Comparison of ENCODE assay signal across 8 mouse cellular contexts in genomic region chr1:36444471-36445464, GRCm38 (mm10). TPM values are rescaled to one million over a fixed set of nuclear protein-coding genes. Genes with fewer than 3 reads are reported as not detected.
A peak's percentile ranks its signal among the peaks of the same experiment; 100 is the strongest.
DNase-seq lines count a peak whose midpoint lies in the region; ATAC-seq and TF ChIP-seq lines count a peak whose summit lies in the region.

Gene Lman2l, minus strand, starts transcription at chr1:36445271.

- H3K36me3 ChIP-seq in forebrain, embryonic 10.5 days (replicated peaks), result peaks cover 35% of the 10 kb centered on the region
- peaks cover 18% of the 10 kb centered on the region for H3K36me3 ChIP-seq in heart, embryonic 15.5 days
- no peaks in the 10 kb centered on the region for H3K36me3 ChIP-seq in liver, embryonic 14.5 days (replicated peaks; ENCODE audit: control insufficient read depth, insufficient read depth, low read depth)
- 0 out of 2 replicates have a peak, but pooled peaks cover 2% of the 10 kb centered on the region for H3K36me3 ChIP-seq in neural tube, embryonic 11.5 days (ENCODE audit: control insufficient read depth, insufficient read depth, low read length)
- no peaks in the 10 kb centered on the region for H3K36me3 ChIP-seq in stomach, postnatal 0 days (ENCODE audit: control insufficient read depth, insufficient read depth, low read length)

- peak; percentile 100 for ATAC-seq in heart, embryonic 15.5 days (replicated peaks; ENCODE audit: insufficient number of reproducible peaks, insufficient read depth, low FRiP score, low read depth)
- peak; percentile 100 for ATAC-seq in liver, embryonic 14.5 days (ENCODE audit: insufficient read depth)
- ATAC-seq in neural tube, embryonic 11.5 days (ENCODE audit: insufficient read depth, low FRiP score, low TSS enrichment), result peak; percentile 99
- ATAC-seq in stomach, postnatal 0 days (ENCODE audit: low FRiP score, low TSS enrichment), result peak; percentile 99

- H3K27me3 ChIP-seq in forebrain, embryonic 10.5 days (ENCODE audit: poor library complexity, severe bottlenecking), result no peaks in the 10 kb centered on the region
- H3K27me3 ChIP-seq in heart, embryonic 15.5 days, result no peaks in the 10 kb centered on the region
- H3K27me3 ChIP-seq in liver, embryonic 14.5 days (ENCODE audit: control insufficient read depth, insufficient read depth, low read length), result no peaks in the 10 kb centered on the region
- H3K27me3 ChIP-seq in neural tube, embryonic 11.5 days (ENCODE audit: control insufficient read depth, insufficient read depth, low read length), result no peaks in the 10 kb centered on the region
- H3K27me3 ChIP-seq in stomach, postnatal 0 days (ENCODE audit: control insufficient read depth, insufficient read depth, low read length), result no peaks in the 10 kb centered on the region

- 1% methylated on average over 57 of the region's 57 CpGs for WGBS in forebrain, embryonic 10.5 days
- WGBS in heart, embryonic 15.5 days, result under 1% methylated on average over 57 of the region's 57 CpGs
- WGBS in liver, embryonic 14.5 days (ENCODE audit: insufficient replicate concordance), result under 1% methylated on average over 56 of the region's 57 CpGs
- under 1% methylated on average over 53 of the region's 57 CpGs for WGBS in neural tube, embryonic 11.5 days
- under 1% methylated on average over 57 of the region's 57 CpGs for WGBS in stomach, postnatal 0 days

- H3K9me3 ChIP-seq in forebrain, embryonic 10.5 days, result no peaks in the 10 kb centered on the region
- no peaks in the 10 kb centered on the region for H3K9me3 ChIP-seq in heart, embryonic 15.5 days (replicated peaks)
- H3K9me3 ChIP-seq in liver, embryonic 14.5 days (ENCODE audit: control insufficient read depth, low read length), result no peaks in the 10 kb centered on the region
- no peaks in the 10 kb centered on the region for H3K9me3 ChIP-seq in neural tube, embryonic 11.5 days (ENCODE audit: control insufficient read depth, low read length)
- H3K9me3 ChIP-seq in stomach, postnatal 0 days (ENCODE audit: control insufficient read depth, low read length), result no peaks in the 10 kb centered on the region

- peak within 1 kb of the TSS; percentile 92 for H3K27ac ChIP-seq in forebrain, embryonic 10.5 days
- H3K27ac ChIP-seq in heart, embryonic 15.5 days, result peak within 1 kb of the TSS; percentile 82
- no peak within 1 kb of the TSS for H3K27ac ChIP-seq in liver, embryonic 14.5 days
- H3K27ac ChIP-seq in neural tube, embryonic 11.5 days (ENCODE audit: low read depth, low read length), result peak within 1 kb of the TSS; percentile 39; the same call in 1 of the 2 replicates
- H3K27ac ChIP-seq in stomach, postnatal 0 days (replicated peaks), result peak within 1 kb of the TSS; percentile 73

- no peak; the same call in 1 of the 2 replicates for TF ChIP-seq CTCF in liver, embryonic 14.5 days (IDR thresholded peaks at IDR 0.05; ENCODE audit: low read depth)
- TF ChIP-seq CTCF in stomach, postnatal 0 days (IDR thresholded peaks at IDR 0.05; ENCODE audit: low read depth), result peak; percentile 24; the same call in 1 of the 2 replicates

- H3K9ac ChIP-seq in heart, embryonic 15.5 days, result peak within 1 kb of the TSS; percentile 92
- peak within 1 kb of the TSS; percentile 68 for H3K9ac ChIP-seq in liver, embryonic 14.5 days (replicated peaks)
- H3K9ac ChIP-seq in neural tube, embryonic 11.5 days (ENCODE audit: low read length), result peak within 1 kb of the TSS; percentile 63
- peak within 1 kb of the TSS; percentile 80 for H3K9ac ChIP-seq in stomach, postnatal 0 days (ENCODE audit: low read length)

- peak within 1 kb of the TSS; percentile 85 for H3K4me2 ChIP-seq in heart, embryonic 15.5 days
- peak within 1 kb of the TSS; percentile 89 for H3K4me2 ChIP-seq in liver, embryonic 14.5 days (ENCODE audit: low read depth)
- peak within 1 kb of the TSS; percentile 63 for H3K4me2 ChIP-seq in neural tube, embryonic 11.5 days (ENCODE audit: low read depth)
- peak within 1 kb of the TSS; percentile 96 for H3K4me2 ChIP-seq in stomach, postnatal 0 days (replicated peaks; ENCODE audit: low read depth)

- peak; percentile 93 to 95 for DNase-seq in CD8-positive naive resting alpha-beta T cell, adult 2 months (ENCODE audit: low read depth in 2 of 2, low spot score in 2 of 2)
- peak; percentile 92 for DNase-seq in c-Kit-positive CD71-negative TER-119-negative erythroid progenitor cells, embryonic 14.5 days (ENCODE audit: low read depth)
- peak; percentile 97 for DNase-seq in forebrain, embryonic 10.5 days (ENCODE audit: extremely low spot score, low spot score)
- peak; percentile 99 to 100 for DNase-seq in kidney, postnatal 25 days
- peak; percentile 88 to 93 (median 89) for DNase-seq in liver, embryonic 14.5 days (ENCODE audit: low read depth in 3 of 3, low spot score in 3 of 3)
- DNase-seq in neural tube, embryonic 11.5 days (ENCODE audit: low spot score), result peak; percentile 95
- DNase-seq in stomach, postnatal 0 days (ENCODE audit: low spot score), result peak; percentile 97

- no peak for TF ChIP-seq EP300 in liver, embryonic 14.5 days (IDR thresholded peaks at IDR 0.05; ENCODE audit: low read depth)
- TF ChIP-seq EP300 in stomach, postnatal 0 days (optimal IDR thresholded peaks at IDR 0.05), result no peak

- H3K4me3 ChIP-seq in forebrain, embryonic 10.5 days, result peak within 1 kb of the TSS; percentile 73
- H3K4me3 ChIP-seq in heart, embryonic 15.5 days, result peak within 1 kb of the TSS; percentile 97
- H3K4me3 ChIP-seq in liver, embryonic 14.5 days (ENCODE audit: insufficient read depth in 1 of 2, low read depth in 2 of 2, low read length in 2 of 2), result peak within 1 kb of the TSS; percentile 66 to 90
- peak within 1 kb of the TSS; percentile 58 for H3K4me3 ChIP-seq in neural tube, embryonic 11.5 days (ENCODE audit: low read depth, low read length)
- H3K4me3 ChIP-seq in stomach, postnatal 0 days (ENCODE audit: low read depth, low read length), result peak within 1 kb of the TSS; percentile 79

- H3K4me1 ChIP-seq in forebrain, embryonic 10.5 days, result peaks cover 14% of the 10 kb centered on the region
- peaks cover 10% of the 10 kb centered on the region for H3K4me1 ChIP-seq in heart, embryonic 15.5 days (replicated peaks)
- H3K4me1 ChIP-seq in liver, embryonic 14.5 days (replicated peaks; ENCODE audit: control insufficient read depth in 2 of 2, insufficient read depth in 2 of 2, low read length in 1 of 2), result peaks cover 4 to 7% of the 10 kb centered on the region in 2 experiments; a peak in 3 of 4 replicates
- no peaks in the 10 kb centered on the region for H3K4me1 ChIP-seq in neural tube, embryonic 11.5 days (ENCODE audit: control insufficient read depth, insufficient read depth, low read length)
- no peaks in the 10 kb centered on the region for H3K4me1 ChIP-seq in stomach, postnatal 0 days (replicated peaks; ENCODE audit: control insufficient read depth, insufficient read depth)

RNA-seq across cellular contexts. Expression of gene Lman2l, which starts in this region (rescaled TPM):
- polyA plus RNA-seq in forebrain, embryonic 10.5 days (2016; fragmentation: Nextera tagmentation; extraction: Ambion mirVana), result 59.6 and 60.5 TPM in 2 replicates
- polyA plus RNA-seq in heart, embryonic 15.5 days (2015; fragmentation: Nextera tagmentation; extraction: Ambion mirVana), result 41.5 and 48.2 TPM in 2 replicates
- 4.8 and 5.5 TPM in 2 replicates for polyA plus RNA-seq in liver, embryonic 14.5 days (2012; rRNA removed)
- polyA plus RNA-seq in liver, embryonic 14.5 days (2014; fragmentation: Nextera tagmentation; extraction: Ambion mirVana), result 7.0 and 7.4 TPM in 2 replicates
- polyA plus RNA-seq in neural tube, embryonic 11.5 days (2014; fragmentation: Nextera tagmentation; extraction: Ambion mirVana), result 35.1 and 38.2 TPM in 2 replicates
- 15.7 and 16.5 TPM in 2 replicates for polyA plus RNA-seq in stomach, postnatal 0 days (2015; fragmentation: Nextera tagmentation; extraction: Ambion mirVana)
